Mouse (Mus musculus): ENCODE data around the gene Rapgef3.

Rapgef3 gene

DNA sequence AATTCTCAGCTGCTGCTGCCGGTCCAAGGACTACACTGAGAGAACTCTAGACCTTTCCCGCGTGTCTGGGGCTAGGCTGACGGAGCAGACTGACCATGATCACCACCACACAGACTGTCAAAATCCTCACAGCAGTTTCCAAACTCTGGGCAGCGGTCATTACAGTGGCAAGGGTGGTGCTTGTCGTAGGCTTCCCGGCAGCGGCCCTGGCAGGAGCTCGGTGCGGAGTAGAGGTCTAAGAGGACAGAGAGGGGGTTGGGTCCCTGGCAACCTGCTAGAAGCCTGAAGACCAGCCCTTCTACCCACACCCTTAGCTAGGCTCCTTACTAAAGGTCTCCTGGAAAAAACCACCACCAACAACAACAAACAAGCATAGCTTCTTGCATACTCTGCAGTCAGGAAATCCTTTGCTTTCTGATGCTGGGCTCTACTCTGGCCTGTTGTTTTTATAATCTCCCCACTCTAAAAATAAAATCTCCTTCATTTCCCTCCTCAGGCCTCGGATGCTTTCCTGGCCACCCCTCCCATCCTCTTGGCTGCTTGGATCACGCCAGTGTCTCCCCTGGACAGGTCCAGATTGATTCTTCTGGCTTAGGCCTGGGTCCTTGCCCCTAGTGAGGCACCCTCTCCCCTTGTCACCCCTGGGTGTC lies 47.6 kb downstream of the Rapgef3 start:
- no peak for DNase-seq (ENCODE audit: low read depth)

DNA sequence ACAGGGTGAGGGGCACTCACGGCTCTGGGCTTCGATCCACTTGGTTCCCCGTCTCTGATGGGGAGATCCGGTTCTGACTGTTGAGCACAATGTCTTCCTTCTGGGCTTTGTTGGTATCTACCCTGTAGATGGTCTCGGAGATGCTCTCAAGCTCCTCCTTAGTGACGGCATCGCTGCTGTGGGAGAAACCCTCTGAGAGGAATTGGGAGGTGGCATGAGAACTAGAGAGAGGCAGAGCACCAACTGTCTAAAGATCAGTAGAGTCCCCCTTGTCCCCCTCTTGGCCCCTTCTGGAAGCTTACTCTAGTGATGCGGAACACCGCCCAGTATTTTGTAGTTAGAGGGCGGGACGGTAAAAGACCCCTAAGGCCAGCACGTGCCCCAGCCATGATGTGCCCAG lies 48.3 kb downstream of the Rapgef3 start:
- no peak for DNase-seq (ENCODE audit: low read depth)

DNA sequence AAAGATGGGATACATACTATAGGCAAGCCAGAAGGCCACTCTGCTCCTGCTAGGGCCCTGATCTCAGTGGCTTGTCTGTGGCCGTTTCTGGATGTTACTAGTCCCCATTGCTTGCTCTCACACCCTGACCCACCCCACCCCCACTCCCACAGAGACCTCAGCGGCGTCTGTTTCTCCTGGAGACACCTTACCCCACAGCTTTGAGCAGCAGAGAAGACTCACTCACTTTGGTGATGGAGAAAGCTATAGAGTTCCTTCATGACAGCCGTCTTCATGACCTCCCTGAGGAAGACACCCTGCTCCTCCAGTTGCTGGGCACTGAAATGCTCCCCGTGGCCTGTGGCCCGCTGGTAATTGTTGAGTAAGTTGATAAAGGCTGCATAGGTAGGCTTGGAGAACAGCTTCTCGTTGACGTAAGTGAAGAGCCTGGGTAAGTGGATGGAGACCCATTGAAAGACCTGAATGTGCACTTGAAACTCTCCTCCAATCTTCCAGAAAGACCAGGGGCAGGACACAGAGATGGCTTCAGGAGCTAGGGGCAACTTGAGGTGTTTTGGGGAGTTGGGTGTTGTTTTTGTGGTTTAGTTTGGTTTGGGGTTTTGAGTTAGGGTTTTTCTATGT lies 49.1 kb downstream of the Rapgef3 start:
- DNase-seq (ENCODE audit: low read depth) = no peak

DNA sequence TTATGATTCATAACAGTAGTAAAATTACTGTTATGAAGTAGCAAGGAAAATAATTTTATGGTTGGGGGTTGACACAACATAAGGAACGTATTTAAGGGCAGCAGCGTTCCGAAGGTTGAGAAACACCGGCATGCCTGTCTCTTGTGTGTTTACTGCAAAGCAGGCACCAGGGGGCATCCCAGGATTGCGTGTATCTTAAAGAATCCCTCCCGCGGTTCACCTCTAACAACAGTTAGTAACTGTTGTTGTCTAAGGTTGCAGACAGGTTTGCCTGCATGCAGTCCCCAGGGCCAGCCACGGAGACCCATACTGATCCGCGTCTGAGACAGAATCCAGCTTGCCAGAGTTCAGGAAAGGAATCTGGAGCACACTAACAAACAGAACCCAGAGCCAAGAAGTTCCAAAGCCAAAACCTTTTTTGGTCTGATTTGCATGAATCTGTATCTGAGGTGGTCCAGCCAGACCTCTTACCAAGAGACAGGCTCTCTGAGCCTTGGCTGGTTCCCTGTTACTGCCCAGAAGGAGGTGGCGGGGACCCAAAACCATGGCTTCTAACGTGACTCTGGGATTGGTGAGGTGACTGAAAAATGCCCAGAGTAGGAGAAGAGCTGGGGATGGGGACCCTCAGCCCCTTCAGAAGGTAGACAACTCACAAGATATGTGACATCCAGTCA lies 49.8 kb downstream of the Rapgef3 start:
- DNase-seq (ENCODE audit: low read depth) = peak; percentile 87

DNA sequence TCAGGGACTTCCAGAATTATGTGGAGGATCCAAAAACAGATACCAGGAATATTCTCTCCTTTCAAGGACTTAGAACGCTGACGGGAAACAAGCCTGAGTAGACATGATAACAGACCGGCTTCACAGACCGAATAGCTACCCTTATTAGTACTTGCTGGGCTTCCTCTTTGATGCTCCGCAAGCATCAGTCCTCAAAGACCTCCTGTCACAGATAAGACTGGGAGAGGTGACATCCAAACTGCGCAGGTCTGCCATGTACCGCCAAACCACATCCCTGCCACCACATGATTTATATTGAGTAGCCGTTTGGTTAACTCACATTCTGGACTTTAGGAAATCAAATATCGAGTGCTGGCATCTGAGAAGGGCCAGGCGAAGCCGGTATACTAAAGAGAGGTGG lies 51.0 kb downstream of the Rapgef3 start:
- DNase-seq (ENCODE audit: low read depth) = no peak

DNA sequence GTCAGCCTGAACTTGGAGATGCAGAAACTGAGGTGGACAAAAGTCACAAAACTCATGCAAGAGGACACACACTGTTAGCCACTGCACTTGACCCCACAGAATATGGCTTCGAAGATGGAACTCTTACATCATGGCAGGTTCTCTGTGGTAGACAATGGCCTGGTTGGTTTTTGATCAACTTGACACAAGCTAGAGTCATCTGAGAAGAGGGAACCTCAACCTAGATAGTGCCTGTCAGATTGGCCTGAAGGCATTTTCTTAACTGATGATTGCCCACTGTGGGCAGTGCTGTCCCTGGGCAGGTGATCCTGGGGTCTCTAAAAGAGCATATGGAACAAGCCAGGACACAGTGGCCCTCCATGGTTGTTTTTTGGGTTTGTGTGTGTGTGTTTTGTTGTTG lies 52.0 kb downstream of the Rapgef3 start:
- DNase-seq (ENCODE audit: low read depth) = no peak

DNA sequence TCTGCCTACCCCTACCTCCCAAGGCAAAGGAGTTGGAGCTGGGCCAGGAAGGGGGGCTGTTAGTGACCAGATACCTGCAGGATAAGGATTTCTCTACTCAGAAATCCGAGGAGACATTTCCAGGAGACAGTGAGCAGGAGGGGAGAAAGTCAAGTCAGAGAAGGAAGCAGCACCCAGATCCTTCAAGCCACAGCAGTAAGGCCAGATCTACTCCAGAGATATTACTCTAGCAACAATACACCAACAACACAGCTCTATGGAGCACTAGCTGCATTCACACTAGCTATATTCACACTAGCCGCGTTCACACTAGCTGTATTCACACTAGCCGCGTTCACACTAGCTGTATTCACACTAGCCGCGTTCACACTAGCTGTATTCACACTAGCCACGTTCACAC lies 52.7 kb downstream of the Rapgef3 start:
- DNase-seq (ENCODE audit: low read depth) = no peak

DNA sequence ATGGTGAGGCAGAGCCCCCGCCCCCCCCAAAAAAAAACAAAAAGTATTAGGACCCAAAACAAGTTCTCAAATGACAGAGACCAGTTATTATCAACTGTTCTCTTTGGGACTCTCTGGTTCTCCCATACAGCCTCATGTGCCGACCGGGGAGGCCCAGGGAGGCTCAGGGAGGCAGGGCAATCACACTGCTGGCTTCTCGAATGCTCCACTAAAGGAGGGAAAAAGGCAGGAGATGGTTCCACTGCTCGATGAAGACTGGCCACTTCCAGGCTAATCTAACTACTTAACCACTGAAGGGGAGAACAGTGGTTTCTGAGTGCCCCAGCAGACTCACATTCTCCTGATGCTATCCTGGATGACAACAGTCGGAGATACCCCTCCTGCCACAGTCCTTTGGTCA lies 55.2 kb downstream of the Rapgef3 start:
- no peak for DNase-seq (ENCODE audit: low read depth)

DNA sequence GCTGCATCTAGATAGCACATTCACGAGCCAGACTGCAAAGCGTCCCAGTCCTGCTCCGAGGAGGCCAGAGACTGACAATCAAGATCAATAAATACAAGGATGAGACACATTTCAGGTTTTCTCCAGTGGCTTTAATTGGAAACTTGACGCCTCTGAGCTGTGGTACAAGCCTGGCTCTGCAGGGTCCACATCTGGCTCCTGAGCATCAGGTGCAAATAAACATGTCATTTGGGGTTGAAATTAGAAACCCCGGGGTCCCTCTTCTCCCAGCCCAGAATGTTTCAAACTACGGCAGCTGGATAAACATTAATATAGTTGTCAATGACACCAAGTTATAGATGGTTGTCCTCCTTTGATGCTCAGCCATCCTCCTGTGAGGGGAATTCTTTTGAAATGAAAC lies 56.9 kb downstream of the Rapgef3 start:
- DNase-seq (ENCODE audit: low read depth) = no peak

DNA sequence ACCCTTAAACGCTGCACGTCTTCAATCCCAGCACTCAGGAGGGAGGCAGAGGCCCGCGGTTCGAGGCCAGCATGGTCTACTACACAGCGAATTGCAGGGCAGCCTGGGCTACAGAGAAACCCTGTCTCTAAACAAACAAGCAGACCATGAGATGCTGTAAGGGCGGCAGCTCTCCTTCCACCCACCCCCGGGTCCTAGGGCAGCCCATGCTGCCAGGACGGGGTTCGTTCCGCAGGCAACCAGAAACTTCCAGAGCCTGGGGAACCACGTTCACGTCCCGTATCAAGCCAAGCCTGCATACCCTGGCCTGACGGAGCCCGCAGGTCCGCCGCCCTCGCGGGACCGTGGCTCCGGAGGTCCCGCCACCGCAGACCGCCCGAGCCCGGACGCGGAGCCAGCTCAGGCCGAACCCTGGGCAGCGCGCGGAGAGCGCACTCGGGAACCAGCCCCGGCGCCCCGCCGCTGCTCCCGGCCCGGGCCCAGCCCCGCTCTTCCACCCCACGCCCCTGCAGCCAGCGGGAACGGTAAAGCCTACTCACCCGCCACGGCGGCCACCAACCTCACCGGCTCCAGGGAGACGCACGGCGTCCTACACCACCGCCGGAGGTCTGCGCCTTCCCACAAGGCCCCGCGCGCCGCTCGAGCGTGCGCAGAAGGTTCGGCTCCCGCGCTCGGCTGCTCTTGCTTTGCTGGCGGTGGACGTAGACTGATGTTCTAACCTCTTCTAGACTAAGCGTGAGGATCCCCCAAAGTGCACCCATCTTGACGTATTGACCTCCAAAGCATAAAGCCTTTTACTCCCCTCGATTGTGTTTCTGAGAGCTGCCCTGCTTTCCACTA lies 62.3 kb downstream of the Rapgef3 start, which contains the start of gene Rpap3:
Rpap3 (minus strand) TSS at position 615 of the 840 bp plus-strand sequence.
- peak; percentile 81 for DNase-seq (ENCODE audit: low read depth)

DNA sequence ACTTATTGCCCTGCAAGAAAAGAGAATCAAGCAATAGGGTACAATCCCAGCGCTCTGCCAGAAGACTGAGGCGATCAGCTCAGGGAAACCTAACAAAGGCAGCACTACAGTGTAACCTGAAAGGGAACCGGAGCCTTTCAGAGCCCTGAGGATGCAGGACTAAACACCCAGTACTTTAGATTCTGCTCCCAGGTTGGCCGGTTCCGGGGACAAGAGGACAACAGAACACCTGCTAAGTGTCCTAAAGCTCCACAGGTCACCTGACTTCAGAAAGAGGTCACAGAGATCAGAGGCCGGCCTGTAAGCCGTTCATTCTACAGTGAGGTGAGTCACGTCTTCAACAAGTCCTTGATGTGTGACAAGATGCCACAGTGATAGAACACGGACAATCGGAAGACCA lies 71.2 kb downstream of the Rapgef3 start:
- no peak for DNase-seq (ENCODE audit: low read depth)
